21 mouse cellular contexts compared by ENCODE assay signal in the genomic region with DNA sequence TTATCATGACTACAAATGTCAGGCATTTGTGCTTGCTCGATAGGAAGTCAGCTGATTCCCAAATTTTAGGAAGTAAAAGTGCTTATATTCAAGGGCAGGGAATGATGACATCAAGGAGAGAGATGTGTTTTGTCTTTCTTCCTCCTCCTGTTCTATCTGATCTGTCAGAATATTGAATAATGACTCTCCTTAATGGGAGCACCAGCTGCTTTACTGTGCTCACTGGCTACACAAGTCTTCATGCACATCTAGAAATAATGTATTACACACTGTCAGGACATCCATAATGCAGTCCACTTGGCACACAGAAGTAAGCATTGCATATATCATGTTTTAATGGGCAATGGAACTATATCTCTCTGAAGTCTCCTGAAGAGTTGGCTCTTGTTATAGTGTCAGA. TPM values are rescaled to one million over a fixed set of nuclear protein-coding genes. Genes with fewer than 3 reads are reported as not detected.
A peak's percentile ranks its signal among the peaks of the same experiment; 100 is the strongest.
DNase-seq lines count a peak whose midpoint lies in the region; ATAC-seq lines count a peak whose summit lies in the region.
"Had no signal": no experiment of that assay in that cellular context is flagged by ENCODE, and none has a peak within 500 bp of the region (broad histone marks: within the 10 kb centered on the region; RNA-seq: fewer than 3 reads in every experiment).

No protein-coding gene starts in this region.

- H3K4me1 ChIP-seq in hindbrain, embryonic 12.5 days = 0 out of 2 replicates have a peak, but pooled peaks cover 2% of the 10 kb centered on the region
- H3K4me1 ChIP-seq in hindbrain, embryonic 16.5 days (ENCODE audit: control insufficient read depth, insufficient read depth, low read depth, low read length) = no peaks in the 10 kb centered on the region
- H3K4me1 ChIP-seq in neural tube, embryonic 12.5 days = no peaks in the 10 kb centered on the region
- H3K4me1 ChIP-seq in neural tube, embryonic 15.5 days = no peaks in the 10 kb centered on the region
- H3K4me1 ChIP-seq: embryonic facial prominence, embryonic 10.5 days; embryonic facial prominence, embryonic 12.5 days; forebrain, embryonic 13.5 days; forebrain, embryonic 15.5 days had no signal

- H3K36me3 ChIP-seq in hindbrain, embryonic 12.5 days = no peaks in the 10 kb centered on the region
- no peaks in the 10 kb centered on the region for H3K36me3 ChIP-seq in hindbrain, embryonic 16.5 days (ENCODE audit: control insufficient read depth, insufficient read depth, low read length)
- no peaks in the 10 kb centered on the region for H3K36me3 ChIP-seq in neural tube, embryonic 12.5 days
- no peaks in the 10 kb centered on the region for H3K36me3 ChIP-seq in neural tube, embryonic 15.5 days
- H3K36me3 ChIP-seq: embryonic facial prominence, embryonic 10.5 days; embryonic facial prominence, embryonic 12.5 days; forebrain, embryonic 15.5 days had no signal

- no peaks in the 10 kb centered on the region for H3K9me3 ChIP-seq in hindbrain, embryonic 12.5 days (replicated peaks)
- H3K9me3 ChIP-seq in hindbrain, embryonic 16.5 days (ENCODE audit: control insufficient read depth, low read length) = no peaks in the 10 kb centered on the region
- no peaks in the 10 kb centered on the region for H3K9me3 ChIP-seq in neural tube, embryonic 12.5 days
- H3K9me3 ChIP-seq in neural tube, embryonic 15.5 days (replicated peaks) = no peaks in the 10 kb centered on the region
- H3K9me3 ChIP-seq: embryonic facial prominence, embryonic 10.5 days; embryonic facial prominence, embryonic 12.5 days; forebrain, embryonic 13.5 days; forebrain, embryonic 15.5 days had no signal

- WGBS in hindbrain, embryonic 12.5 days = 83% methylated on average over 1 of the region's 1 CpGs
- WGBS in hindbrain, embryonic 16.5 days = 76% methylated on average over 1 of the region's 1 CpGs
- WGBS in neural tube, embryonic 12.5 days = 70% methylated on average over 1 of the region's 1 CpGs
- 60% methylated on average over 1 of the region's 1 CpGs for WGBS in neural tube, embryonic 15.5 days

- DNase-seq in thymus, postnatal 4 days = no peak
- DNase-seq: adrenal gland, adult 8-10 months; adrenal gland, postnatal 14 days; adrenal gland, postnatal 36 days; cerebellum, adult 11-12 months; cerebellum, adult 2 months; cerebellum, adult 9-10 months; cerebellum, postnatal 10 days; cerebellum, postnatal 25 days; forebrain, postnatal 0 days had no signal

- no peaks in the 10 kb centered on the region for H3K27me3 ChIP-seq in hindbrain, embryonic 12.5 days
- no peaks in the 10 kb centered on the region for H3K27me3 ChIP-seq in hindbrain, embryonic 16.5 days (replicated peaks; ENCODE audit: control insufficient read depth, insufficient read depth, low read length)
- H3K27me3 ChIP-seq in neural tube, embryonic 12.5 days (replicated peaks) = no peaks in the 10 kb centered on the region
- H3K27me3 ChIP-seq in neural tube, embryonic 15.5 days (replicated peaks) = no peaks in the 10 kb centered on the region
- H3K27me3 ChIP-seq: embryonic facial prominence, embryonic 12.5 days; forebrain, embryonic 13.5 days; forebrain, embryonic 15.5 days; Patski had no signal

- H3K4me2 ChIP-seq in hindbrain, embryonic 12.5 days (replicated peaks) = no peak overlapping the region
- no peak overlapping the region for H3K4me2 ChIP-seq in hindbrain, embryonic 16.5 days (ENCODE audit: low read length)
- H3K4me2 ChIP-seq in neural tube, embryonic 12.5 days (replicated peaks) = no peak overlapping the region
- H3K4me2 ChIP-seq in neural tube, embryonic 15.5 days = no peak overlapping the region
- H3K4me2 ChIP-seq: embryonic facial prominence, embryonic 12.5 days; forebrain, embryonic 13.5 days; forebrain, embryonic 15.5 days had no signal

- no peak overlapping the region for H3K27ac ChIP-seq in hindbrain, embryonic 12.5 days
- H3K27ac ChIP-seq in hindbrain, embryonic 16.5 days (ENCODE audit: low read depth, low read length) = no peak overlapping the region
- H3K27ac ChIP-seq in neural tube, embryonic 12.5 days = no peak overlapping the region
- no peak overlapping the region for H3K27ac ChIP-seq in neural tube, embryonic 15.5 days (replicated peaks)
- H3K27ac ChIP-seq: embryonic facial prominence, embryonic 10.5 days; embryonic facial prominence, embryonic 12.5 days; forebrain, embryonic 13.5 days; forebrain, embryonic 15.5 days had no signal

- peak; percentile 50; the same call in 1 of the 2 replicates for ATAC-seq in hindbrain, embryonic 12.5 days (ENCODE audit: low FRiP score)
- ATAC-seq in hindbrain, embryonic 16.5 days = no peak
- peak; percentile 53; the same call in 1 of the 2 replicates for ATAC-seq in neural tube, embryonic 12.5 days (ENCODE audit: low FRiP score, low read depth)
- ATAC-seq in neural tube, embryonic 15.5 days (ENCODE audit: low FRiP score) = no peak
- ATAC-seq: activated CD4-positive, CD25-positive, alpha-beta regulatory T cell, adult 4 months; forebrain, embryonic 13.5 days; forebrain, embryonic 15.5 days; forebrain, postnatal 0 days; Patski had no signal

- no peak overlapping the region for H3K4me3 ChIP-seq in hindbrain, embryonic 12.5 days
- H3K4me3 ChIP-seq in hindbrain, embryonic 16.5 days (ENCODE audit: low read length) = no peak overlapping the region
- no peak overlapping the region for H3K4me3 ChIP-seq in neural tube, embryonic 12.5 days
- H3K4me3 ChIP-seq in neural tube, embryonic 15.5 days (replicated peaks) = no peak overlapping the region
- H3K4me3 ChIP-seq: embryonic facial prominence, embryonic 10.5 days; embryonic facial prominence, embryonic 12.5 days; forebrain, embryonic 13.5 days; forebrain, embryonic 15.5 days had no signal

- no peak overlapping the region for H3K9ac ChIP-seq in hindbrain, embryonic 12.5 days
- H3K9ac ChIP-seq in hindbrain, embryonic 16.5 days (ENCODE audit: low read depth, low read length) = no peak overlapping the region
- no peak overlapping the region for H3K9ac ChIP-seq in neural tube, embryonic 12.5 days
- no peak overlapping the region for H3K9ac ChIP-seq in neural tube, embryonic 15.5 days (replicated peaks)
- H3K9ac ChIP-seq: embryonic facial prominence, embryonic 12.5 days; forebrain, embryonic 13.5 days; forebrain, embryonic 15.5 days; forebrain, postnatal 0 days had no signal

RNA-seq across cellular contexts. Expression of gene Luzp2, which starts 17.6 kb away (rescaled TPM):
- polyA plus RNA-seq in hindbrain, embryonic 12.5 days (2016; fragmentation: Nextera tagmentation; extraction: Ambion mirVana) = 7.1 and 8.4 TPM in 2 replicates
- 67.1 and 70.6 TPM in 2 replicates for polyA plus RNA-seq in hindbrain, embryonic 16.5 days (2015; fragmentation: Nextera tagmentation; extraction: Ambion mirVana)
- polyA plus RNA-seq in neural tube, embryonic 12.5 days (2016; fragmentation: Nextera tagmentation; extraction: Ambion mirVana) = 6.5 and 8.5 TPM in 2 replicates
- 27.1 and 32.8 TPM in 2 replicates for polyA plus RNA-seq in neural tube, embryonic 15.5 days (2015; fragmentation: Nextera tagmentation; extraction: Ambion mirVana)
- polyA plus RNA-seq: activated CD4-positive, CD25-positive, alpha-beta regulatory T cell, adult 4 months; C2C12 had no signal

Comparison
In these comparisons a context has a peak if more than half of its experiments do, and no peak if none do; other contexts are left out.
1. ATAC-seq: peak in hindbrain, embryonic 12.5 days (single experiment) and neural tube, embryonic 12.5 days (single experiment); none in hindbrain, embryonic 16.5 days (single experiment) and neural tube, embryonic 15.5 days (single experiment).